Mouse (Mus musculus): ENCODE results near the gene Syt5. TPM values are rescaled to one million over a fixed set of nuclear protein-coding genes. Genes with fewer than 3 reads are reported as not detected.
A peak's percentile ranks its signal among the peaks of the same experiment; 100 is the strongest.
"Not testable (repeated sequence)": the region's sequence is repeated elsewhere in the genome, so short reads cannot be mapped to it uniquely, and the experiment has no call there.

The Syt5 gene
- polyA plus RNA-seq (2015; fragmentation: Nextera tagmentation; extraction: Ambion mirVana) = 3.8 and 4.7 TPM in 2 replicates

DNA sequence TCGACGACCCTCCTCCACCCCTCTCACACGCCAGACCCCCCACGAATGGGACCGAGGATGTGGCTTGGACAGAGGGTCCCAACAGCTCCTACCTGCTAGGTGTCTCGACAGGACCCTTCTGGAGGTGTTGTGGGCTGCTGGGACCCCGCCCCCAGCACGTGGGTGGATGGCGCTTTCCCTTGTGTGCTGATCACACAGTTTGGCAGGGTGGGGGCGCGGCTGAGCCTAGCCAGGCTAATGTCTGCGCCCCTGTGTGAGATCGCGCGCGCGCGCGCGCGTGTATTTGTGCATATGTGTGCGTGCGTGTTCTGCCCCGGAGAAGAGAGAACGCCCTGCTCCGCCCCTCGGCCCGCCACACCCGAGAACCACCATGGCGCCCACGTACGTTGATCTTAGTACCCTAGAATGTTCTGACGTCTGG is at the start of gene Syt5:
Gene Syt5, minus strand, starts transcription at position 321 of the 421 bp plus-strand sequence.
- H3K27me3 ChIP-seq = peaks cover 9% of the 10 kb centered on the region; the same call in 1 of the 2 replicates
- H3K36me3 ChIP-seq = no peaks in the 10 kb centered on the region
- no peak within 1 kb of the TSS for H3K27ac ChIP-seq
- no peak for ATAC-seq (ENCODE audit: insufficient number of reproducible peaks, low FRiP score, low TSS enrichment, low read depth)
- peak within 1 kb of the TSS; percentile 82 for H3K4me2 ChIP-seq
- H3K4me1 ChIP-seq = peaks cover 12% of the 10 kb centered on the region
- H3K9me3 ChIP-seq = no peaks in the 10 kb centered on the region
- H3K4me3 ChIP-seq = peak within 1 kb of the TSS; percentile 37
- H3K9ac ChIP-seq = no peak within 1 kb of the TSS
- 9% methylated on average over 33 of the region's 33 CpGs for WGBS

- not testable (repeated sequence) for H3K9me3 ChIP-seq; H3K4me2 ChIP-seq; H3K4me1 ChIP-seq; ATAC-seq (ENCODE audit: insufficient number of reproducible peaks, low FRiP score, low TSS enrichment, low read depth); H3K9ac ChIP-seq; H3K27ac ChIP-seq; H3K27me3 ChIP-seq; H3K36me3 ChIP-seq; H3K4me3 ChIP-seq
- 69% methylated on average over 4 of the region's 4 CpGs for WGBS
Measured at GRCm38 (mm10) chr7:4597046-4597445, 49.7 kb upstream of the Syt5 start.

DNA sequence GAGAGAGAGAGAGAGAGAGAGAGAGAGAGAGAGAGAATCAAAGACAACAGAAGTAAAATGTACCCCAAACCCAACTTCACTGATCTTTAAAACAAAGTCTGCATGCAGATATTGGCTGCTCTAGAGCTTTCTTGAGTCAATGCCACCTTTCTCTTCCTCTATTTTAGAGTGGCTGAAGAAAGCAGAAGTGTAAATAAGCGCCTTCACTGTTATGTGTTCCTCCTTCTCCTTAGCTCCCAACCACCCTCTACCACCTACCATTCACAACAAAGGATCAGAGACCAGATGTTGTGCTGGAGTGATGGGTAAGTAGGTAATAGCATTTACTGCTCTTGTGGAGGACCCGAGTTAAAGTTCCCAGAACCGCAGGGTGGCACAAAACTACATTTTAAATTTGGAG is 34.1 kb upstream of the Syt5 start:
- not testable (repeated sequence) for H3K4me1 ChIP-seq; H3K9ac ChIP-seq; H3K36me3 ChIP-seq; H3K27me3 ChIP-seq; H3K27ac ChIP-seq; H3K4me2 ChIP-seq; H3K4me3 ChIP-seq; H3K9me3 ChIP-seq; ATAC-seq (ENCODE audit: insufficient number of reproducible peaks, low FRiP score, low TSS enrichment, low read depth)
- 72% methylated on average over 3 of the region's 3 CpGs for WGBS

GRCm38 (mm10) chr7:4572361-4572760 is 25.0 kb upstream of the Syt5 start:
- not testable (repeated sequence) for H3K4me2 ChIP-seq; ATAC-seq (ENCODE audit: insufficient number of reproducible peaks, low FRiP score, low TSS enrichment, low read depth); H3K4me3 ChIP-seq; H3K9ac ChIP-seq; H3K9me3 ChIP-seq; H3K27ac ChIP-seq; H3K27me3 ChIP-seq; H3K36me3 ChIP-seq; H3K4me1 ChIP-seq
- 50% methylated on average over 2 of the region's 2 CpGs for WGBS

- Histone ChIP-seq H3K27ac (no peak overlapping the region), H3K4me2 (no peak overlapping the region), H3K9ac (no peak overlapping the region), H3K4me1 (no peaks in the 10 kb centered on the region), H3K27me3 (no peaks in the 10 kb centered on the region), H3K9me3 (no peaks in the 10 kb centered on the region), H3K36me3 (no peaks in the 10 kb centered on the region), H3K4me3 (no peak overlapping the region)
- no peak for ATAC-seq (ENCODE audit: insufficient number of reproducible peaks, low FRiP score, low TSS enrichment, low read depth)
- WGBS = 90% methylated on average over 3 of the region's 3 CpGs
Measured at GRCm38 (mm10) chr7:4562660-4563059, 15.3 kb upstream of the Syt5 start.

DNA sequence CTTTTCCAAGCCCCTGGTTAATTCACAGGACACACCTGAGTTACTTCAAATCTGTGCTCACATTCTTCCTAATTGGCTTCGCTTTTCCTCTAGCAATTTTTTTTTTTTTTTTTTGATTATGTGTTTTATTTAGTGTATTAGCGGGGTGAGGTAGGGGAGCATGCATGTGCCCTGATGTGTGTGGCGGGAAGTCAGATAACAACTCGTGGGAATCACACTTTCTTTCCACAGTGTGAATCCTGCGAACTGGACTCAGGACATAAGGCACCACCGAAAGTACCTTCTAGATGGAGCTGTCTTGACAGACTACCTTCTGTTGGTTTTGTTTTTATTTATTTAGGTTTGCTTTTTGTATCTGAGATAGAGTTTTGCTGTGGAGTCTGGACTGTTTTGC is 9.8 kb upstream of the Syt5 start:
- no peaks in the 10 kb centered on the region for H3K4me1 ChIP-seq
- H3K27ac ChIP-seq = no peak overlapping the region
- H3K27me3 ChIP-seq = peaks cover 4% of the 10 kb centered on the region; the same call in 1 of the 2 replicates
- no peak overlapping the region for H3K4me3 ChIP-seq
- no peak overlapping the region for H3K4me2 ChIP-seq
- no peak overlapping the region for H3K9ac ChIP-seq
- no peaks in the 10 kb centered on the region for H3K36me3 ChIP-seq
- 65% methylated on average over 6 of the region's 6 CpGs for WGBS
- H3K9me3 ChIP-seq = no peaks in the 10 kb centered on the region
- no peak for ATAC-seq (ENCODE audit: insufficient number of reproducible peaks, low FRiP score, low TSS enrichment, low read depth)

GRCm38 (mm10) chr7:4556256-4557166 is 9.2 kb upstream of the Syt5 start:
- Histone ChIP-seq H3K27me3 (peaks cover 4% of the 10 kb centered on the region; the same call in 1 of the 2 replicates), H3K27ac (no peak overlapping the region), H3K9me3 (no peaks in the 10 kb centered on the region), H3K4me2 (no peak overlapping the region), H3K4me3 (no peak overlapping the region), H3K36me3 (no peaks in the 10 kb centered on the region), H3K4me1 (no peaks in the 10 kb centered on the region), H3K9ac (no peak overlapping the region)
- ATAC-seq (ENCODE audit: insufficient number of reproducible peaks, low FRiP score, low TSS enrichment, low read depth) = peak; percentile 72; the same call in 1 of the 2 replicates
- WGBS = 22% methylated on average over 15 of the region's 15 CpGs

DNA sequence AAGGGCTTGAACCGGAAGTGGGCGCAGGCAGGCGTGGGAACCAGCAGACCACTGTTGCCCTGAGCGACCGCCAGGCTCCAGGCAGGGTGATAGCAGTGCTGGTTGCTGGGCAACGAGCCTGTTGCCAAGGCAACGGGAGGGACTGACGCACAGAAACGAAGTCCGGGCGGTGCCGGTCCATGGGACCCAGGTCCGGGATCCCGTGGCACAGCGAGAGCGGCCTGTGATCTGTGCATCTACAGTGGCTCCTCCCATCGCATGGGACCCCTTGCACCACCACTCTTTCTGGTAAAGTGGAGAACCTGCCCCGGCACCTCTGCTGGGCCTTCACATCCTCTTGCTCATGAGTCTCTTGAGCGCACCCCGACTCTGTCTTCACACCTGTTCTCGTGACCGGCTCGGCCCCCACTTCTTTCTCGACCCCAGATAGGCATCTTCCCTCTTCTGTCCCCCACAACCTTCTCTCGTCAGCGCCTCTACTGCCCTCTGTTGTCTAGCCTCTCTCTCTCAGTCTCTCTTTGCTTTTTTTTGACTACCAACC is 680 bp downstream of the Syt5 start:
- no peak for ATAC-seq (ENCODE audit: insufficient number of reproducible peaks, low FRiP score, low TSS enrichment, low read depth)
- H3K27me3 ChIP-seq = peaks cover 9% of the 10 kb centered on the region; the same call in 1 of the 2 replicates
- H3K27ac ChIP-seq = no peak overlapping the region
- no peaks in the 10 kb centered on the region for H3K9me3 ChIP-seq
- H3K4me1 ChIP-seq = peaks cover 12% of the 10 kb centered on the region
- no peaks in the 10 kb centered on the region for H3K36me3 ChIP-seq
- peak overlapping the region; percentile 37 for H3K4me3 ChIP-seq
- H3K4me2 ChIP-seq = peak overlapping the region; percentile 82
- WGBS = 4% methylated on average over 26 of the region's 26 CpGs
- H3K9ac ChIP-seq = no peak overlapping the region

GRCm38 (mm10) chr7:4546050-4546449 is 1.3 kb downstream of the Syt5 start:
- 68% methylated on average over 15 of the region's 15 CpGs for WGBS
- no peak overlapping the region for H3K4me2 ChIP-seq
- H3K27me3 ChIP-seq = peaks cover 9% of the 10 kb centered on the region; the same call in 1 of the 2 replicates
- no peaks in the 10 kb centered on the region for H3K9me3 ChIP-seq
- peaks cover 12% of the 10 kb centered on the region for H3K4me1 ChIP-seq
- H3K27ac ChIP-seq = no peak overlapping the region
- no peak overlapping the region for H3K9ac ChIP-seq
- ATAC-seq (ENCODE audit: insufficient number of reproducible peaks, low FRiP score, low TSS enrichment, low read depth) = no peak
- H3K36me3 ChIP-seq = no peaks in the 10 kb centered on the region
- H3K4me3 ChIP-seq = no peak overlapping the region

- 36% methylated on average over 17 of the region's 17 CpGs for WGBS
- no peak for ATAC-seq (ENCODE audit: insufficient number of reproducible peaks, low FRiP score, low TSS enrichment, low read depth)
- no peak overlapping the region for H3K9ac ChIP-seq
Measured at GRCm38 (mm10) chr7:4542013-4542412, 5.3 kb downstream of the Syt5 start.

GRCm38 (mm10) chr7:4541344-4541743 is 6.0 kb downstream of the Syt5 start:
- Histone ChIP-seq H3K36me3 (no peaks in the 10 kb centered on the region), H3K4me1 (peaks cover under 1% of the 10 kb centered on the region), H3K9ac (no peak overlapping the region), H3K4me3 (no peak overlapping the region), H3K9me3 (no peaks in the 10 kb centered on the region), H3K4me2 (no peak overlapping the region), H3K27ac (no peak overlapping the region), H3K27me3 (0 out of 2 replicates have a peak, but pooled peaks cover 3% of the 10 kb centered on the region)
- no peak for ATAC-seq (ENCODE audit: insufficient number of reproducible peaks, low FRiP score, low TSS enrichment, low read depth)
- WGBS = 62% methylated on average over 5 of the region's 5 CpGs

More at GRCm38 (mm10) chr7:4542013-4542412, 5.3 kb downstream of the Syt5 start:
- no peak overlapping the region for H3K27ac ChIP-seq
- H3K36me3 ChIP-seq = no peaks in the 10 kb centered on the region
- no peaks in the 10 kb centered on the region for H3K9me3 ChIP-seq
- no peak overlapping the region for H3K4me3 ChIP-seq
- peaks cover 8% of the 10 kb centered on the region for H3K4me1 ChIP-seq
- H3K4me2 ChIP-seq = no peak overlapping the region
- H3K27me3 ChIP-seq = peaks cover 6% of the 10 kb centered on the region; the same call in 1 of the 2 replicates

- no peaks in the 10 kb centered on the region for H3K36me3 ChIP-seq
- no peaks in the 10 kb centered on the region for H3K4me1 ChIP-seq
- no peak overlapping the region for H3K27ac ChIP-seq
- H3K4me3 ChIP-seq = no peak overlapping the region
- H3K27me3 ChIP-seq = no peaks in the 10 kb centered on the region
- H3K9ac ChIP-seq = no peak overlapping the region
- no peak overlapping the region for H3K4me2 ChIP-seq
- WGBS = 63% methylated on average over 2 of the region's 2 CpGs
- no peak for ATAC-seq (ENCODE audit: insufficient number of reproducible peaks, low FRiP score, low TSS enrichment, low read depth)
- no peaks in the 10 kb centered on the region for H3K9me3 ChIP-seq
Measured at GRCm38 (mm10) chr7:4539019-4539418, 8.3 kb downstream of the Syt5 start.

Data from limb, embryonic 15.5 days (tissue).